Mouse (Mus musculus) E14TG2a.4 (cell line): Measurements from ENCODE around the gene Neurog1.

Experiments used
- CTCF ChIP-seq: conservative IDR thresholded peaks from 2 replicates; pipeline ENCODE4 v1.5.1; 2014; ENCODE audit warnings: low read length
- NANOG ChIP-seq: IDR thresholded peaks from 2 replicates; pipeline ENCODE4 v1.6.1; 2014; ENCODE audit warnings: borderline replicate concordance, low read length, mixed read lengths
- POU5F1 ChIP-seq: IDR thresholded peaks from 2 replicates; pipeline ENCODE4 v1.6.1; 2014; ENCODE audit warnings: low read length, borderline replicate concordance

- TF ChIP-seq CTCF (no peak), POU5F1 (no peak), NANOG (no peak)
Observed at GRCm38 (mm10) chr13:56259021-56259925, 7.3 kb upstream of the Neurog1 start.
